Mouse (Mus musculus) midbrain, postnatal 0 days (tissue): ENCODE results near the gene Ccdc126. TPM values are rescaled to one million over a fixed set of nuclear protein-coding genes. Genes with fewer than 3 reads are reported as not detected.
A peak's percentile ranks its signal among the peaks of the same experiment; 100 is the strongest.
"Not testable (repeated sequence)": the region's sequence is repeated elsewhere in the genome, so short reads cannot be mapped to it uniquely, and the experiment has no call there.

ENCODE experiments used
- ATAC-seq: fragments of 200-750 bp; cut with Nextera tagmentation; 2 replicates; pipeline ENCODE4 v1.8.0; 2017; ENCODE audit warnings: moderate number of reproducible peaks, mild to moderate bottlenecking, moderate TSS enrichment, moderate library complexity; ENCODE audit not compliant: low FRiP score
- DNase-seq: peaks from one replicate; pipeline ENCODE4 v3.0.0-alpha.2; 2015; ENCODE audit warnings: low spot score
- H3K27ac ChIP-seq: fragments of 300-500 bp; sonication (generic); 2 replicates; pipeline ENCODE4 v1.5.1; 2014; ENCODE audit warnings: low read depth, mild to moderate bottlenecking, low read length, mixed read lengths
- H3K27me3 ChIP-seq: fragments of 300-500 bp; sonication (generic); 2 replicates; pipeline ENCODE4 v1.6.1; 2014; ENCODE audit warnings: low read length, control low read depth, mixed read lengths; ENCODE audit not compliant: insufficient read depth
- H3K36me3 ChIP-seq: fragments of 300-500 bp; sonication (generic); 2 replicates; pipeline ENCODE4 v1.6.1; 2014; ENCODE audit warnings: low read length, control low read depth, mixed read lengths; ENCODE audit not compliant: insufficient read depth
- H3K4me1 ChIP-seq: fragments of 300-500 bp; sonication (generic); 2 replicates; pipeline ENCODE4 v1.6.1; 2014; ENCODE audit warnings: mild to moderate bottlenecking, control low read depth, antibody characterized with exemption, low read length, mixed read lengths; ENCODE audit not compliant: insufficient read depth
- H3K4me2 ChIP-seq: fragments of 300-500 bp; sonication (generic); 2 replicates; pipeline ENCODE4 v1.6.1; 2014; ENCODE audit warnings: low read depth, mild to moderate bottlenecking, low read length, mixed read lengths; ENCODE audit not compliant: poor library complexity, severe bottlenecking
- H3K4me3 ChIP-seq: fragments of 300-500 bp; sonication (generic); 2 replicates; pipeline ENCODE4 v1.5.1; 2014; ENCODE audit warnings: low read depth, mild to moderate bottlenecking, low read length, moderate library complexity
- H3K9ac ChIP-seq: fragments of 300-500 bp; sonication (generic); replicated peaks from 2 replicates; pipeline ENCODE4 v1.6.1; 2014; ENCODE audit warnings: mild to moderate bottlenecking, low read length, moderate library complexity, mixed read lengths; ENCODE audit not compliant: poor library complexity, severe bottlenecking
- H3K9me3 ChIP-seq: fragments of 300-500 bp; sonication (generic); 2 replicates; pipeline ENCODE4 v1.6.1; 2016; ENCODE audit warnings: low read length, control low read depth
- CTCF ChIP-seq: IDR thresholded peaks from 2 replicates; pipeline ENCODE4 v1.5.1; 2016; ENCODE audit warnings: antibody characterized with exemption, mild to moderate bottlenecking
- WGBS: fragments of 180-500 bp; shearing (Covaris S2); extraction: QIAGEN DNeasy Blood & Tissue Kit; methylation state at CpG from one replicate; pipeline ENCODE4 v1.1.7; 2014; 5-methylcytosine and 5-hydroxymethylcytosine counted together
- polyA plus RNA-seq: library from polyadenylated mRNA; unstranded; fragments of >200 nt; fragmentation: Nextera tagmentation; extraction: Ambion mirVana; gene quantifications from 2 replicates; pipeline ENCODE4 v1.2.1, GENCODE M21; 2015
- total RNA-seq: library from RNA; depleted of rRNA; stranded (reverse); fragments of >200 nt; gene quantifications from 2 replicates; pipeline ENCODE4 v1.2.3, GENCODE M21; 2014

Gene Ccdc126
- total and polyA plus RNA-seq, 2 experiments from 2014 or later, result 6.8 to 9.1 TPM

DNA sequence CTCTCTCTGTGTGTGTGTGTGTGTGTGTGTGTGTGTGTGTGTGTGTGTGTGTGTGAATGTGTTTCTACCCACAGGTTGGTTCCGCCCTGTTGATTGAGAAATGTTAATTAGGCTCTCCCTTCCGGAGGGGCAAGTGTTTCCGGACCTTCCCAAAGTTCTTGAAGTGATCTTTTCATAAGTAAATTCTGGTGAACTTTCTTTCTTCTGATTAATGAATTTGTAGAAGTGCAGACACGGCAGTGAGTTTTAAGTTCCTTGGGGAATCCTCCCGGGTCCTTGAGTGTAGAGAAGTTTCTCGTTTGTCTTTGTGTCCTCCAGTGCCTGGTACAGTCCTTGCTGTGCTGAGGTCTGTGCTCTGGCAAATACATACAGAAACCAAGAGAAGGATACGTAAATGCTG, 43.8 kb upstream of the Ccdc126 start:
- ATAC-seq, result no peak
- Histone ChIP-seq H3K9me3 (no peaks in the 10 kb centered on the region), H3K27ac (no peak overlapping the region), H3K27me3 (no peaks in the 10 kb centered on the region), H3K4me3 (no peak overlapping the region), H3K4me1 (no peaks in the 10 kb centered on the region), H3K36me3 (no peaks in the 10 kb centered on the region), H3K4me2 (no peak overlapping the region), H3K9ac (no peak overlapping the region)
- 91% methylated on average over 7 of the region's 7 CpGs for WGBS
- TF ChIP-seq CTCF, result no peak
- DNase-seq, result no peak

DNA sequence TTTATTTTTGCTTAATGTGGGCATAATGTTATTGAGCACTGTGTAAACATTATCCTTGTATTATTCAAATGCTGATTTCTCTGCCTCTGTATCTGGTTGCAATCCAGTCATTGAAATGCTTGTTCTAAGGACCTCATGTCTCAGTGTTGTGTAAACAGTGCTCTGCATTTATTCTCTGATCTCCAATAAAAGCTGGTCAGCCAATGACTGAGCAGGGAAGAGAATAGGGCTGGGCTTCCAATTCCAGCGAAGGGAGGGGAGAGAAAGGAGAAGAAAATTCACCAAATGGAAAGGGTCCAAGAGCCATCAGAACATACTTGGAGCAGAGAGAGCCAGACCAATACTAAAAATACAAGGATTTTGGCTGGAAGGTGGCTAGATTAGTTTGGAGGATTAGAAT, 38.1 kb upstream of the Ccdc126 start:
- H3K36me3 ChIP-seq, result no peaks in the 10 kb centered on the region
- no peak for DNase-seq
- ATAC-seq, result no peak
- TF ChIP-seq CTCF, result no peak
- H3K4me3 ChIP-seq, result no peak overlapping the region
- no peak overlapping the region for H3K4me2 ChIP-seq
- 30% methylated on average over 1 of the region's 1 CpGs for WGBS
- H3K9me3 ChIP-seq, result no peaks in the 10 kb centered on the region
- no peak overlapping the region for H3K27ac ChIP-seq
- no peaks in the 10 kb centered on the region for H3K4me1 ChIP-seq
- no peaks in the 10 kb centered on the region for H3K27me3 ChIP-seq
- H3K9ac ChIP-seq, result no peak overlapping the region

DNA sequence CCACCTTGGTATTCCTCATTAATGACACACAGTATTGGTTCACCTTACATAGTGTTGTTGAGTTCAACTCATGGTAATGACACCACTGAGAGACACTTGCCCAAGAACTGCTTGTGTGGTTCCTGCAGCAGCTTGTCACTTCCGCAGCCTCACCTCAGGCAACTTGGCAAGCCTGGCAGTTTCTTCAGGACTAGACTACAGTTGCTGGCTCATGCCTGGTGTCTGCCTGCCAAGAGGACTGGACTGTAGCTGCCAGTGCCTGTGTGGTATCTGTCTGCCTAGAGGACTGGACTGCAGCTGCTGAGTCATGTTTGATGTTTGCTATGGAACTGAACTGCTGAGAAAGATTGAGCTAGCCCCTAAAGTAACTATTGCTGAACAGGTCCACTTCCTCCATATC, 37.0 kb upstream of the Ccdc126 start:
- no peak overlapping the region for H3K4me2 ChIP-seq
- no peak overlapping the region for H3K9ac ChIP-seq

DNA sequence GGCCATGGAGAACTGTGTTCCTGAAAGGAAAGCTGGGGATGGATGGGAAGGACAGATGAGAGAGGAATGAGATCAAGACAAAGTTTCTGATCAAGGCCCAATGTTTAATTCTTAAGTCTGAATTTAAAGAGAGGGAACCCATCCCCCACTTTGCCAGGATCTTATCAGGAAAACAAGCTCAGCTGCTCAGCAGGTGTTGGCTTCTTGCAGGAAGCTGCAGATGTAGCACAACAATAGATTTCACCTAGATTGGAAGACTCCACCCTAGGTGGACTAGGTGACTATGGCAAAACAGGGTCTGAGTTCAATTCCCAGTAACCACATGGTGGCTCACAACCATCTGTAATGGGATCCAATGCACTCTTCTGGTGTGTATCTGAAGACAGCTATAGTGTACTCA, 20.8 kb upstream of the Ccdc126 start:
- H3K4me3 ChIP-seq, result no peak overlapping the region
- no peak for TF ChIP-seq CTCF
- H3K4me2 ChIP-seq, result no peak overlapping the region
- no peak overlapping the region for H3K9ac ChIP-seq
- ATAC-seq (no peak), DNase-seq (no peak)
- no peaks in the 10 kb centered on the region for H3K9me3 ChIP-seq
- H3K27me3 ChIP-seq, result no peaks in the 10 kb centered on the region
- H3K27ac ChIP-seq, result no peak overlapping the region
- H3K4me1 ChIP-seq, result no peaks in the 10 kb centered on the region
- no peaks in the 10 kb centered on the region for H3K36me3 ChIP-seq

More for the DNA sequence above, 37.0 kb upstream of the Ccdc126 start:
- Histone ChIP-seq H3K36me3 (no peaks in the 10 kb centered on the region), H3K9me3 (no peaks in the 10 kb centered on the region), H3K27ac (no peak overlapping the region), H3K4me3 (no peak overlapping the region), H3K4me1 (no peaks in the 10 kb centered on the region), H3K27me3 (no peaks in the 10 kb centered on the region)
- TF ChIP-seq CTCF, result no peak
- no peak for ATAC-seq
- peak; percentile 86 for DNase-seq
- 82% methylated on average over 1 of the region's 1 CpGs for WGBS

DNA sequence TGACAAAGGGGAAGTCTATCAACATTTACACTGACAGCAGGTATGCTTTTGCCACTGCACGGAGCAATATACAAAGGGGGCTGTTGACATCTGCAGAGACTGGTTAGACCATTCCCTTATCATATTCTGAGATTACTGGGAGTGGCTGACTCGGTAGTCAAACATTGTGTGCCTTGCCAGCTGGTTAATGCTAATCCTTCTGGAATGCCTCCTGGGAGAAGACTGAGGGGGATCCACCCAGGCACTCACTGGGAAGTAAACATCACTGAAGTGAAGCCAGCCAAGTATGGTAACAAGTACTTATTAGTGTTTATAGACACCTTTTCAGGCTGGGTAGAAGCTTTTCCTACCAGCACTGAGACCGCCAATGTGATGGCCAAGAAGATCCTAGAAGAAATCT, 4.3 kb upstream of the Ccdc126 start:
- DNase-seq, H3K4me3 ChIP-seq, H3K9me3 ChIP-seq, H3K27ac ChIP-seq, H3K9ac ChIP-seq, H3K27me3 ChIP-seq, H3K4me2 ChIP-seq, ATAC-seq, H3K36me3 ChIP-seq, H3K4me1 ChIP-seq: not testable (repeated sequence)
- WGBS, result 64% methylated on average over 3 of the region's 3 CpGs

DNA sequence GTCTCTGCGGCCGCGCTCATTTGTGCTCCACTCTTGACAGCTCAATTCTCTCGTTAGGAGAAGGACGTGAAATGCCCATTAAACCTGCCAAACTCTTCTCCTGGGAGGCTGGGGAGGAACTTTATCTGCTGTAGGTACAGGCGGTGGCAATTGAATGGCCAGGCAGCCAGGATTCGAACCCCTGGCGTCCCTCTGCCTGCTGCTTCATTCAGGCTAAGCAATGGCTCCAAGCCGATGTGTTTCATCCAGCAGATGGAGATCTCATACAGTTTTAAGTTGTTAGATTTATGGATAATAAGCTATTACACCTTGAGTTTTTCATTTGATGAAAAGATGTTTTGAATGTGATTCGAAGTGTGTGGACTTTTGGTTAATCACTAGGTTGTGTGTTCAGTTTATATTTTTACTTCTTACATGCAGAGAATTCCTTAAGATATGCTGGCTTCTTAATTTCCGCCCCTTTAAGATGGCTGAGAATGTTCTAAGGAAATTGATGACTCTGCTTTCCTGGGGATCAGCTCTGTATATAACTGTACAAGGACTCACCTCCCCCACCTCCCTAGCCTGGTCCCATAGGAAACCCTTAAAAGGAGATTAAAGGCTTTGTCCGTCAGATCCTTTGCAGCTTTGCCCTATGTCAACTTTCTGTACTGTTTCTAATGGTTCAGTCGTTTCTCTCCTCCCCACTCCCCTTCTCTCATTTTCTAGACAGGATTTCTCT, 681 bp downstream of the Ccdc126 start:
- Histone ChIP-seq H3K9me3 (no peaks in the 10 kb centered on the region), H3K27ac (peak overlapping the region; percentile 51), H3K9ac (peak overlapping the region; percentile 55), H3K4me2 (peak overlapping the region; percentile 53), H3K4me3 (peak overlapping the region; percentile 47), H3K4me1 (0 out of 2 replicates have a peak, but pooled peaks cover 3% of the 10 kb centered on the region), H3K36me3 (no peaks in the 10 kb centered on the region), H3K27me3 (no peaks in the 10 kb centered on the region)
- ATAC-seq (peak; percentile 46), DNase-seq (peak; percentile 63)
- 8% methylated on average over 13 of the region's 13 CpGs for WGBS
- TF ChIP-seq CTCF, result peak; percentile 49
